Mouse (Mus musculus): ENCODE data around the gene Snx29. TPM values are rescaled to one million over a fixed set of nuclear protein-coding genes. Genes with fewer than 3 reads are reported as not detected.

The Snx29 gene
- polyA plus RNA-seq, 1 experiment from 2014 or later: 6.1 TPM

Other genes starting within 250 kb of the Snx29 start
- gene Txndc11, start 188.3 kb upstream of the Snx29 start, polyA plus RNA-seq (2015; fragmentation: Nextera tagmentation; extraction: Ambion mirVana): 26.2 and 30.5 TPM in 2 replicates
- gene Zc3h7a, start 146.5 kb upstream of the Snx29 start, polyA plus RNA-seq (2015; fragmentation: Nextera tagmentation; extraction: Ambion mirVana): 55.8 and 71.4 TPM in 2 replicates
- gene Rsl1d1, start 119.6 kb upstream of the Snx29 start, polyA plus RNA-seq (2015; fragmentation: Nextera tagmentation; extraction: Ambion mirVana): 111 TPM in 2 replicates
- 46.3 and 52.3 TPM in 2 replicates for gene Gspt1, start 68.6 kb upstream of the Snx29 start, polyA plus RNA-seq (2015; fragmentation: Nextera tagmentation; extraction: Ambion mirVana)
- 0.20 TPM in 1 of 2 replicates, not detected in the other for gene Tnfrsf17, start 9.1 kb upstream of the Snx29 start, polyA plus RNA-seq (2015; fragmentation: Nextera tagmentation; extraction: Ambion mirVana)

All from heart, embryonic 15.5 days (tissue).